ENCODE assay signal across 27 mouse cellular contexts in the genomic region with DNA sequence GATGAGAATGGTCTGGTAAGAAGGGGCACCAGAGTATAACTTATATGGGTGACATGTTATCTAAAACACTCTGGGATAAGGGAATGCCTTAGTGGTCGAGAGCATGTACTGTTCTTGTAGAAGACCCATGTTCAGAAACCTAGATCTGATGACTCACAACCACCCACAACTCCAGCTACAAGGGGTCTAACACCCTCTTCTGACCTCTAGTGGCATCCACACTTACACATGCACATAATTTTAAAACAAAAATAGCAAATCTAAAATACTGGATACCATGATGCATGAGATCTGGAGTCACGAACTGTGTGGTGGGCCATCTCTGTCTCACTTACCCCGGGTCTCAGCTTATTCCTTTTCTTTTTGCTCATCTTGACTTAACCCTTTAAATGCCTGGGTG. TPM values are rescaled to one million over a fixed set of nuclear protein-coding genes. Genes with fewer than 3 reads are reported as not detected.
DNase-seq lines count a peak whose midpoint lies in the region; ATAC-seq lines count a peak whose summit lies in the region.
"Had no signal": no experiment of that assay in that cellular context is flagged by ENCODE, and none has a peak within 500 bp of the region (broad histone marks: within the 10 kb centered on the region; RNA-seq: fewer than 3 reads in every experiment).

No protein-coding gene starts in this region.

- H3K27me3 ChIP-seq in limb, embryonic 10.5 days (ENCODE audit: low read depth, poor library complexity, severe bottlenecking) = no peaks in the 10 kb centered on the region
- H3K27me3 ChIP-seq: embryonic facial prominence, embryonic 15.5 days had no signal

- WGBS in limb, embryonic 10.5 days = 82% methylated on average over 3 of the region's 3 CpGs

- no peak for ATAC-seq in CD4-positive, CD25-positive, alpha-beta regulatory T cell, adult 4 months
- ATAC-seq: forebrain, embryonic 14.5 days; intestine, embryonic 16.5 days had no signal

- H3K36me3 ChIP-seq in limb, embryonic 10.5 days = no peaks in the 10 kb centered on the region
- H3K36me3 ChIP-seq: embryonic facial prominence, embryonic 15.5 days; forebrain, embryonic 10.5 days; heart, embryonic 10.5 days had no signal

- H3K27ac ChIP-seq in brown adipose tissue, adult 24 weeks (replicated peaks; ENCODE audit: low read depth, low read length) = peak overlapping the region; percentile 38
- no peak overlapping the region for H3K27ac ChIP-seq in limb, embryonic 10.5 days
- H3K27ac ChIP-seq: forebrain, embryonic 10.5 days; gastrocnemius, adult 2 months; heart, embryonic 10.5 days; hindbrain, embryonic 14.5 days had no signal

- no peak overlapping the region for H3K4me3 ChIP-seq in brown adipose tissue, adult 24 weeks (ENCODE audit: insufficient read depth, low read depth, low read length)
- no peak overlapping the region for H3K4me3 ChIP-seq in limb, embryonic 10.5 days
- H3K4me3 ChIP-seq: embryonic facial prominence, embryonic 15.5 days; erythroblast, embryonic 14.5 days; forebrain, embryonic 10.5 days; gastrocnemius, adult 2 months; heart, embryonic 10.5 days had no signal

- no peaks in the 10 kb centered on the region for H3K4me1 ChIP-seq in brown adipose tissue, adult 24 weeks (ENCODE audit: control insufficient read depth, insufficient read depth, insufficient read length, low read length)
- H3K4me1 ChIP-seq in limb, embryonic 10.5 days = peaks cover 5% of the 10 kb centered on the region; the same call in 1 of the 2 replicates
- H3K4me1 ChIP-seq: heart, embryonic 10.5 days had no signal

- DNase-seq in CD4-positive, CD25-positive, alpha-beta regulatory T cell, adult 2 months (ENCODE audit: low read depth, low spot score) = peak; percentile 54
- peak; percentile 36 for DNase-seq in CD4-positive helper T cell, adult 2 months (ENCODE audit: low read depth, low spot score)
- no peak for DNase-seq in limb, embryonic 10.5 days (ENCODE audit: low spot score)
- no peak for DNase-seq in adrenal gland, postnatal 4 days (ENCODE audit: low spot score in 2 of 2)
- DNase-seq in right cerebral cortex, postnatal 36 days (ENCODE audit: low spot score in 2 of 2) = no peak
- DNase-seq: adrenal gland, adult 2 months; adrenal gland, postnatal 25 days; cerebellum, adult 18-20 months; cerebellum, adult 9-11 months; embryo, embryonic 11 days; gastrocnemius, adult 2 months; gastrocnemius, postnatal 36 days; heart, adult 18-20 months; heart, postnatal 14 days; kidney, adult 2 months had no signal

- H3K9me3 ChIP-seq in limb, embryonic 10.5 days (replicated peaks) = no peaks in the 10 kb centered on the region
- H3K9me3 ChIP-seq: embryonic facial prominence, embryonic 15.5 days; forebrain, embryonic 10.5 days; heart, embryonic 10.5 days had no signal

RNA-seq across cellular contexts. Expression of a gene that starts 37.7 kb away (rescaled TPM):
- 100 to 1,000 TPM; 309 to 337 TPM for polyA plus RNA-seq in CD4-positive, CD25-positive, alpha-beta regulatory T cell, adult 4 months (2017; shearing (Covaris generic))
- polyA plus RNA-seq in brown adipose tissue, adult 24 weeks (2012; ENCODE audit: insufficient read depth, insufficient read length, missing spikeins) = not detected in 2 replicates
- not detected in 2 replicates for polyA plus RNA-seq in limb, embryonic 10.5 days (2016; fragmentation: Nextera tagmentation; extraction: Ambion mirVana)
- total RNA-seq in adrenal gland, postnatal 4 days (2021) = under 1 TPM; 0.08 to 0.34 TPM
- total RNA-seq: adrenal gland, postnatal 25 days; gastrocnemius, postnatal 36 days had no signal
- polyA plus RNA-seq: erythroblast, embryonic 14.5 days had no signal

RNA-seq across cellular contexts. Expression of a gene that starts 53.2 kb away (rescaled TPM):
- 100 to 1,000 TPM; 274 to 291 TPM for polyA plus RNA-seq in CD4-positive, CD25-positive, alpha-beta regulatory T cell, adult 4 months (2017; shearing (Covaris generic))
- polyA plus RNA-seq in brown adipose tissue, adult 24 weeks (2012; ENCODE audit: insufficient read depth, insufficient read length, missing spikeins) = not detected in 2 replicates
- not detected in 2 replicates for polyA plus RNA-seq in limb, embryonic 10.5 days (2016; fragmentation: Nextera tagmentation; extraction: Ambion mirVana)
- total RNA-seq in adrenal gland, postnatal 4 days (2021) = not detected
- total RNA-seq: adrenal gland, adult 2 months had no signal
- polyA plus RNA-seq: brain, embryonic 14.5 days; embryonic facial prominence, embryonic 11.5 days; embryonic facial prominence, embryonic 15.5 days; erythroblast, embryonic 14.5 days; forebrain, embryonic 10.5 days; forebrain, embryonic 14.5 days; heart, embryonic 10.5 days; heart, embryonic 14.5 days; hindbrain, embryonic 14.5 days; intestine, embryonic 16.5 days had no signal

Comparison
In these comparisons a context has a peak if more than half of its experiments do, and no peak if none do; other contexts are left out.
1. DNase-seq: peak in CD4-positive, CD25-positive, alpha-beta regulatory T cell, adult 2 months (single experiment) and CD4-positive helper T cell, adult 2 months (single experiment); none in limb, embryonic 10.5 days (single experiment), adrenal gland, postnatal 4 days (0 of 2) and right cerebral cortex, postnatal 36 days (0 of 2).
2. RNA of a gene that starts 37.7 kb away (polyA plus RNA-seq): 309 to 337 TPM in CD4-positive, CD25-positive, alpha-beta regulatory T cell, adult 4 months; not detected in brown adipose tissue, adult 24 weeks and not detected in limb, embryonic 10.5 days; every median in the first group is over 100 times any median in the second.
3. RNA of a gene that starts 53.2 kb away (polyA plus RNA-seq): 274 to 291 TPM in CD4-positive, CD25-positive, alpha-beta regulatory T cell, adult 4 months; not detected in brown adipose tissue, adult 24 weeks and not detected in limb, embryonic 10.5 days; every median in the first group is over 100 times any median in the second.